Comparison of ENCODE assay signal across 19 mouse cellular contexts in genomic region chr13:85506030-85506429, GRCm38 (mm10).
A peak's percentile ranks its signal among the peaks of the same experiment; 100 is the strongest.
DNase-seq lines count a peak whose midpoint lies in the region; ATAC-seq lines count a peak whose summit lies in the region.
"Had no signal": no experiment of that assay in that cellular context is flagged by ENCODE, and none has a peak within 500 bp of the region (broad histone marks: within the 10 kb centered on the region; RNA-seq: fewer than 3 reads in every experiment).

No protein-coding gene starts in this region.

- WGBS in liver, embryonic 13.5 days (ENCODE audit: insufficient replicate concordance) = 14% methylated on average over 1 of the region's 1 CpGs
- 80% methylated on average over 1 of the region's 1 CpGs for WGBS in macrophage (ENCODE audit: missing documents)

- DNase-seq in liver, embryonic 13.5 days = no peak
- no peak for DNase-seq in liver
- peak; percentile 35 for DNase-seq in induced T-regulatory cell, adult 2 months (ENCODE audit: low read depth)
- DNase-seq in cerebellum, postnatal 10 days = no peak
- no peak for DNase-seq in B cell, adult 2 months
- DNase-seq in spleen, postnatal 36 days (ENCODE audit: low spot score in 2 of 2) = no peak
- DNase-seq: adrenal gland, adult 8-10 months; adrenal gland, postnatal 36 days; cerebellum, adult 11 months; cerebellum, adult 8-10 months; cerebellum, postnatal 25 days; gastrocnemius, adult 2 months; gastrocnemius, postnatal 25 days had no signal

- H3K79me2 ChIP-seq in macrophage (ENCODE audit: inconsistent target) = no peaks in the 10 kb centered on the region

- no peak overlapping the region for H3K4me3 ChIP-seq in liver, embryonic 13.5 days (replicated peaks)
- H3K4me3 ChIP-seq in macrophage (ENCODE audit: inconsistent target) = no peak overlapping the region
- H3K4me3 ChIP-seq: embryonic facial prominence, embryonic 12.5 days; gastrocnemius, adult 2 months; heart, embryonic 12.5 days; hindbrain, embryonic 10.5 days; hindbrain, embryonic 15.5 days had no signal

- H3K4me2 ChIP-seq in liver, embryonic 13.5 days = no peak overlapping the region
- H3K4me2 ChIP-seq: embryonic facial prominence, embryonic 12.5 days; heart, embryonic 12.5 days; hindbrain, embryonic 15.5 days had no signal

- peak; percentile 39; the same call in 1 of the 2 replicates for ATAC-seq in liver, embryonic 13.5 days (ENCODE audit: low read depth)
- ATAC-seq: forebrain, embryonic 14.5 days had no signal

- no peak overlapping the region for H3K27ac ChIP-seq in liver, embryonic 13.5 days
- peak overlapping the region; percentile 69 for H3K27ac ChIP-seq in macrophage
- H3K27ac ChIP-seq: embryonic facial prominence, embryonic 12.5 days; gastrocnemius, adult 2 months; hindbrain, embryonic 10.5 days; hindbrain, embryonic 15.5 days had no signal

- H3K9me3 ChIP-seq in liver, embryonic 13.5 days (replicated peaks) = no peaks in the 10 kb centered on the region
- H3K9me3 ChIP-seq: embryonic facial prominence, embryonic 12.5 days; heart, embryonic 12.5 days; hindbrain, embryonic 10.5 days; hindbrain, embryonic 15.5 days had no signal

- H3K9ac ChIP-seq in liver, embryonic 13.5 days = no peak overlapping the region
- H3K9ac ChIP-seq: embryonic facial prominence, embryonic 12.5 days; heart, embryonic 12.5 days; hindbrain, embryonic 15.5 days had no signal

- no peaks in the 10 kb centered on the region for H3K36me3 ChIP-seq in liver, embryonic 13.5 days
- no peaks in the 10 kb centered on the region for H3K36me3 ChIP-seq in macrophage (ENCODE audit: inconsistent target)
- H3K36me3 ChIP-seq: embryonic facial prominence, embryonic 12.5 days; heart, embryonic 12.5 days; hindbrain, embryonic 10.5 days; hindbrain, embryonic 15.5 days had no signal

- peaks cover 52% of the 10 kb centered on the region for H3K4me1 ChIP-seq in liver, embryonic 13.5 days (replicated peaks)
- H3K4me1 ChIP-seq: embryonic facial prominence, embryonic 12.5 days; hindbrain, embryonic 15.5 days had no signal

- H3K27me3 ChIP-seq in liver, embryonic 13.5 days = no peaks in the 10 kb centered on the region
- H3K27me3 ChIP-seq: embryonic facial prominence, embryonic 12.5 days; heart, embryonic 12.5 days; hindbrain, embryonic 15.5 days had no signal
